Mouse (Mus musculus) liver, embryonic 14.5 days (tissue): ENCODE measurements around the gene AC131692.1. TPM values are rescaled to one million over a fixed set of nuclear protein-coding genes. Genes with fewer than 3 reads are reported as not detected.

Experiments
- ATAC-seq: fragments of 200-750 bp; cut with Nextera tagmentation; 2 replicates; pipeline ENCODE4 v1.8.0; 2017; ENCODE audit warnings: moderate number of reproducible peaks, mild to moderate bottlenecking, moderate library complexity; ENCODE audit not compliant: insufficient read depth
- DNase-seq, 3 experiments: peaks; one replicate each; pipeline ENCODE4 v3.0.0-alpha.2; 2012 to 2013; ENCODE audit warnings: low read depth in 3 of 3, low spot score in 3 of 3
- H3K27ac ChIP-seq: fragments of 300-500 bp; sonication (generic); 2 replicates; pipeline ENCODE4 v1.5.1; 2014; ENCODE audit warnings: moderate library complexity, mild to moderate bottlenecking, control low read depth, inconsistent platforms
- H3K27me3 ChIP-seq: fragments of 300-500 bp; sonication (generic); 2 replicates; pipeline ENCODE4 v1.6.1; 2014; ENCODE audit warnings: mild to moderate bottlenecking, low read length, moderate library complexity; ENCODE audit not compliant: control insufficient read depth, insufficient read depth
- H3K36me3 ChIP-seq: fragments of 300-500 bp; sonication (generic); replicated peaks from 2 replicates; pipeline ENCODE4 v1.6.1; 2014; ENCODE audit warnings: low read depth; ENCODE audit not compliant: control insufficient read depth, insufficient read depth
- H3K4me1 ChIP-seq, 2 experiments: fragments of 200-500 bp in 1 of 2; fragments of 300-500 bp in 1 of 2; sonication (generic) in 1 of 2; replicated peaks; 2 replicates each; pipeline ENCODE4 v1.6.1; 2012 to 2014; ENCODE audit warnings: antibody characterized with exemption in 1 of 2, inconsistent platforms in 1 of 2, low read length in 1 of 2; ENCODE audit not compliant: control insufficient read depth in 2 of 2, insufficient read depth in 2 of 2
- H3K4me2 ChIP-seq: fragments of 300-500 bp; sonication (generic); 2 replicates; pipeline ENCODE4 v1.6.1; 2014; ENCODE audit warnings: low read depth, mild to moderate bottlenecking, control low read depth, moderate library complexity
- H3K4me3 ChIP-seq, 2 experiments: fragments of 200-500 bp in 1 of 2; fragments of 300-500 bp in 1 of 2; sonication (generic) in 1 of 2; 2 replicates each; pipeline ENCODE4 v1.5.1; 2012 to 2014; ENCODE audit warnings: low read depth in 2 of 2, low read length in 2 of 2, mild to moderate bottlenecking in 2 of 2, control low read depth in 1 of 2, inconsistent platforms in 1 of 2, moderate library complexity in 1 of 2; ENCODE audit not compliant: insufficient read depth in 1 of 2
- H3K9ac ChIP-seq: fragments of 300-500 bp; sonication (generic); replicated peaks from 2 replicates; pipeline ENCODE4 v1.6.1; 2014; ENCODE audit warnings: mild to moderate bottlenecking, control low read depth, moderate library complexity
- H3K9me3 ChIP-seq: fragments of 300-500 bp; sonication (generic); 2 replicates; pipeline ENCODE4 v1.6.1; 2016; ENCODE audit warnings: low read length, mixed read lengths; ENCODE audit not compliant: control insufficient read depth
- CTCF ChIP-seq: IDR thresholded peaks from 2 replicates; pipeline ENCODE4 v1.5.1; 2016; ENCODE audit warnings: antibody characterized with exemption, low read depth, control low read depth
- EP300 ChIP-seq: IDR thresholded peaks from 2 replicates; pipeline ENCODE4 v1.6.1; 2016; ENCODE audit warnings: antibody characterized with exemption, low read depth
- whole genome bisulfite sequencing: fragments of 180-500 bp; shearing (Covaris S2); extraction: QIAGEN DNeasy Blood & Tissue Kit; methylation state at CpG from one replicate; pipeline ENCODE4 v1.1.7; 2014; ENCODE audit not compliant: insufficient replicate concordance; 5-methylcytosine and 5-hydroxymethylcytosine counted together
- polyA plus RNA-seq, 2 experiments: library from polyadenylated mRNA; depleted of rRNA in 1 of 2; stranded (reverse) in 1 of 2; unstranded in 1 of 2; fragments of >200 nt; fragmentation: Nextera tagmentation in 1 of 2; extraction: Ambion mirVana in 1 of 2; gene quantifications; 2 replicates each; pipeline versions ENCODE4 v1.2.1 to v1.2.3; 2012 to 2014

AC131692.1 gene
- polyA plus RNA-seq, 2 experiments, result 0.22 to 0.68 TPM

DNA sequence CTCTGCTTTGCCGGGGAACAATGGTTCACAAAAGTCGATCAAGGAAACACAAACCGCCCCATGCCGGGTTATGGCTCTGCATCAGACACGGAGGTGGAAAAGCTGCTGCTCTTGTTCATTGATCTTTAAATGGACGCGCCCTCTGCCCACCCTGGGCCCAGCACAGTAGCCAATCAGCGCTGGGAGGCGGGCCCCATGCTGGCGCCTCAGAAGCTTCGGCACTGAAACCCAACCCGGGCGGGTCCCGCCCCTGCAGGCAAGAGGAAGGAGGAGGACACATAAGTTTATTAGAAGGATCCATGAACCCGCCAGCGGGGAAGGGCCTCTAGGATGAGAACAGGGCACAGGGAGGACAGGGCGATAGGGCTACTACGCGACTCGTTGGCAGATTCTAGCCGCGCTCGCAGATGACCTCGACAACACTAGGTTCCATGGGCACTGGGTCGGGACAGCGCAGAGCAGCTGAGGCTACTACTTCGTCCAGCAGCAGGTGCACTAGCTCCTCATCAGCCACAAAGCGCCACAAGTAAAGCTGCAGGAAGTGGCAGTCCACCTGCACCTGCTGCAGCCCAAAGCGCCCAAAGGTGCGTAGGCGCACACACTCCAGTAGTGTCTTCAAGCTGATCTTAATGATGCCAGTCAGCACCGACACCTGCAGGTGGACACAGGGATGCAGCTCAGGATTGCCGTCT is 26.3 kb upstream of the AC131692.1 start, which contains the start of gene Tm7sf2:
Tm7sf2 (minus strand) TSS at position 650 of the 692 bp plus-strand sequence.
- 17% methylated on average over 33 of the region's 33 CpGs for WGBS
- no peaks in the 10 kb centered on the region for H3K9me3 ChIP-seq
- peak within 1 kb of the TSS; percentile 88 for H3K4me2 ChIP-seq
- H3K27me3 ChIP-seq, result no peaks in the 10 kb centered on the region
- 0 out of 2 replicates have a peak, but pooled peaks have one; percentile 11 for TF ChIP-seq CTCF
- no peak for TF ChIP-seq EP300
- DNase-seq (peak; percentile 80 to 84 (median 80)), ATAC-seq (peak; percentile 86)
- peak within 1 kb of the TSS; percentile 51 to 60 for H3K4me3 ChIP-seq
- peak within 1 kb of the TSS; percentile 56 for H3K27ac ChIP-seq
- H3K9ac ChIP-seq, result peak within 1 kb of the TSS; percentile 58
- H3K4me1 ChIP-seq, result peaks cover 5 to 7% of the 10 kb centered on the region in 2 experiments
- H3K36me3 ChIP-seq, result 0 out of 2 replicates have a peak, but pooled peaks cover 3% of the 10 kb centered on the region

DNA sequence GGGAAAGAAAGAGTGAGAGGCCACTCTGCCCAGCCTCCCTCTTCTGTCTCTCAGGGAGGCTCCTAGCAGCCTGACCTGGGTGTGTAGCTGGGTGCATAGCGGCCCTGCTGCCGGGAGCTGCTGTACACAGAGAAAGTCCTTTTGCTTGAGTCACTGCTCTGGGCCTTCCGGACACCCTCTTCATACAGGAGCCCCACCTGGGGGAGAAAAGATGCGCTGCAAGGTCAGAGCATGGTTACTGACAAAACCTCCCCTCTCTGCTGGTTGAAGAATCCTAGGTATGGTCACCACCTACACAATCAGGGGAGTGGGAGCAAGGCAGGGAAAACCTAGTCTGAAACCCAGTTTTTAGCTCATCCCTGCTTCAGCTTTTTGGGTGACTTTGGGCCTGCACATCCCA is 25.3 kb upstream of the AC131692.1 start:
- no peaks in the 10 kb centered on the region for H3K9me3 ChIP-seq
- no peak overlapping the region for H3K27ac ChIP-seq
- H3K4me3 ChIP-seq, result no peak overlapping the region
- H3K4me1 ChIP-seq, result peaks cover 5 to 7% of the 10 kb centered on the region in 2 experiments
- no peak overlapping the region for H3K9ac ChIP-seq
- no peak overlapping the region for H3K4me2 ChIP-seq
- H3K36me3 ChIP-seq, result 0 out of 2 replicates have a peak, but pooled peaks cover 3% of the 10 kb centered on the region
- ATAC-seq, result no peak
- no peak for DNase-seq
- 67% methylated on average over 4 of the region's 4 CpGs for WGBS
- no peak for TF ChIP-seq EP300
- TF ChIP-seq CTCF, result no peak; the same call in 1 of the 2 replicates
- H3K27me3 ChIP-seq, result no peaks in the 10 kb centered on the region

DNA sequence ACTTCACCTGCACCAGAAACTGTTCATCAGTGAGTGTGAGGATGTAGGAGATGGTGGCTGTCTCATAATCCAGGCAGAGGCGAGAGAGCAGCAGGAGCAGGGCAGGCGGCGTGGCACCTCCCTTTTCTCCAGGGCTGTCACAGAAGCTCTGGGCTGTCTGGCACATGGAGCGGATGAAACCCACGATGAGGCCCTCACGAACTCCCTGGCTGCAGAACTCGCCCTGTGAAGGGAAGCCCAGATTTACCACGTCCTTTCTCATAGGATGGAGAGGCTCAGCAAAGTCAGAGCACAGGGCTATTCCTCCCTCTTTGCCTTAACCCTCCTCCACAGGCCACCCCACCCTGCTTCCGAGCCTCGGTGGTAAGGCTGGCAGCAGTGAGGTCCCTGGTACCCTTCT is 24.4 kb upstream of the AC131692.1 start:
- H3K27ac ChIP-seq, result no peak overlapping the region
- H3K4me3 ChIP-seq, result no peak overlapping the region
- H3K9ac ChIP-seq, result no peak overlapping the region
- no peaks in the 10 kb centered on the region for H3K27me3 ChIP-seq
- 80% methylated on average over 10 of the region's 10 CpGs for WGBS
- TF ChIP-seq CTCF (no peak), EP300 (no peak)
- DNase-seq, result no peak
- no peaks in the 10 kb centered on the region for H3K9me3 ChIP-seq
- peaks cover 5 to 7% of the 10 kb centered on the region in 2 experiments for H3K4me1 ChIP-seq
- H3K4me2 ChIP-seq, result no peak overlapping the region
- H3K36me3 ChIP-seq, result 0 out of 2 replicates have a peak, but pooled peaks cover 3% of the 10 kb centered on the region
- no peak for ATAC-seq

DNA sequence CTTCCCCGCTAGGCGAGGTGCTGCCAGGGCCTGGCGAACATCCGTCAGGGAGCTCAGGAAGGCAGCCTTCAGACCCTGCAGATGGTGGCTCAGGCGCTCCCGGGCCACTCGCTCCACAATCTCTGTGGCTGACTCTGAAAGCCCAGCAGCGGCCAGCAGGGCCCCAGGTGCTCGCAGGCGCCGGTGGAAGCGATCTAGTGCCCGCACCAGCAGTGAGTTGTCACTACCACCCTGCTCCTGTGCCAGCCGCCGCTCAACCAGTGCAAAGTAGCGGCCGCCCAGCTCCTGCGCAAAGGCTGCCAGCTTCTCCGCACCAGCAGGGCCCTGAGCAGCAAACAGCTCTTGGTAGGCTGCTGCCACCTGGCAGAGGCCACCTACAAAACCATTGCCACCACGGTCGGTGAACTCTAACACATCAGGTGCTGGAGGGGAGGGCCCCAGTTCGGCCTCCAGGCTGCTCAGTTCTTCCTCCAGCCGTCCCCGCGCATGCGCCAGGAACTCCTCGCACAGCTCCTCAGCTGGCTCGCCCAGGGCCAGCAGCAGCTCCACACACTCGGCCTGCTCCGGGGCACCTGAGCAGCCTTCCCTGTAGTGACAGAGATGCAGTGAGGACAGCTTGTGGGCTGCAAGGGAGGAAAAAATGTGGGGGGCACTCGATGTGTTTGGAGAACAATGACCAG is 23.5 kb upstream of the AC131692.1 start:
- 87% methylated on average over 31 of the region's 31 CpGs for WGBS
- no peak for ATAC-seq

DNA sequence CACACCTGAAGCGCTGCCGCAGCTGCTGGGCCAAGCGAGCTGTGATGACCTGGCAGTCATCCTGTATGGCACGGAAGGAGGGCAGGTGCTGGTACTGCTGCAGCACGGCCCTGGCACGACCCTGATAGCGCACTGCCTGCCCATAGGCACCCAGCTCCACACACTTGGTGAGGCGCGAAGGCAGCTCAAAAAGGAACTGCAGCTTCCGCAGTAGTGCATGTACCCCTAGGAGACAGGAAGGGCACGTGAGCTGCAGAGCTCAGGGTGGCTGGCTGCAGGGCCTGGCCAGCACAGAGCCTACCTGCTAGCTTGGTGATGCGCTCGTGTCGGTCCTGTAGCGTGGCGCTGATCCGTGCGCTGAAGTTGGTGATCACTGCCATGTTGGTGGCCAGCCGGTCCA is 23.0 kb upstream of the AC131692.1 start:
- TF ChIP-seq CTCF (no peak), EP300 (no peak)
- ATAC-seq (no peak), DNase-seq (no peak)
- H3K4me1 ChIP-seq, result peaks cover 5 to 11% of the 10 kb centered on the region in 2 experiments
- no peaks in the 10 kb centered on the region for H3K9me3 ChIP-seq
- H3K27ac ChIP-seq, result no peak overlapping the region
- H3K36me3 ChIP-seq, result 0 out of 2 replicates have a peak, but pooled peaks cover 3% of the 10 kb centered on the region
- no peak overlapping the region for H3K4me3 ChIP-seq
- H3K4me2 ChIP-seq, result no peak overlapping the region
- H3K27me3 ChIP-seq, result no peaks in the 10 kb centered on the region
- no peak overlapping the region for H3K9ac ChIP-seq
- WGBS, result 90% methylated on average over 19 of the region's 19 CpGs

More for the DNA sequence above, 23.5 kb upstream of the AC131692.1 start:
- 0 out of 2 replicates have a peak, but pooled peaks cover 3% of the 10 kb centered on the region for H3K36me3 ChIP-seq
- no peaks in the 10 kb centered on the region for H3K27me3 ChIP-seq
- TF ChIP-seq EP300 (no peak), CTCF (no peak)
- H3K9ac ChIP-seq, result no peak overlapping the region
- no peak for DNase-seq
- H3K9me3 ChIP-seq, result no peaks in the 10 kb centered on the region
- H3K4me2 ChIP-seq, result no peak overlapping the region
- no peak overlapping the region for H3K27ac ChIP-seq
- peaks cover 5 to 7% of the 10 kb centered on the region in 2 experiments for H3K4me1 ChIP-seq
- no peak overlapping the region for H3K4me3 ChIP-seq
